Mouse (Mus musculus): ENCODE data around the gene Gjd3. TPM values are rescaled to one million over a fixed set of nuclear protein-coding genes. Genes with fewer than 3 reads are reported as not detected.

Gjd3 gene
- polyA plus RNA-seq, 1 experiment = 0.40 TPM

GRCm38 (mm10) chr11:98950484-98950883, 32.3 kb downstream of the Gjd3 start:
- 74% methylated on average over 9 of the region's 9 CpGs for WGBS

DNA sequence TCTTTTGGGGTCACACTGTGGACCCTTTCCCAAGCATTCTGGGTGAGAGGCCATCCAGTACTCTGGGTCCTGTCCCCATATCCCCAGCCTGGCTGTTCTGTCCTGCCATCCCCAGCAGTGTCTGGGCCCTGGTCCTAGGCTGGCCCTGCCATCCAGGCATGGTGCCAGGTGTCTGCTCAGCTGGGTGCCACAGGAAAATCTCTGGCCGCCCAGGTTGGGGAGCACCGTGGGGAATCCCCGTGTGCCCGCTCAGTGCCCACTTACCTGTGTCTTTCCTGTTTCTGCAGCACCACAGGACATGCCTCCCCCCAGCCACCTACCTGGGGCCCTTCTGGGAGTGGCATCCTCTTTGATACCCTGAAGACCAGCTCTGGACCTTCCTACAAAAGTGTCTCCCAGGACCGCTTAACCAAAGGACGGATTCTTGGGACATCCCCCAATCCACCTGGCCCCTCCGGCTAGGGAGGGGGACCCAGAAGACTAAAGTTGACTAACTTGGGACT, 32.8 kb downstream of the Gjd3 start:
- WGBS = 46% methylated on average over 7 of the region's 7 CpGs
- DNase-seq = no peak
- peaks cover 49% of the 10 kb centered on the region for H3K4me1 ChIP-seq (ENCODE audit: control insufficient read depth, insufficient read depth, low read length)
- no peak for TF ChIP-seq CTCF (IDR thresholded peaks at IDR 0.05; ENCODE audit: insufficient read depth, low read length)
- TF ChIP-seq POLR2A (IDR thresholded peaks at IDR 0.05; ENCODE audit: borderline replicate concordance, extremely low read depth, low read depth, low read length) = no peak
- no peak overlapping the region for H3K4me3 ChIP-seq (replicated peaks; ENCODE audit: extremely low read depth, low read depth, low read length)

More at GRCm38 (mm10) chr11:98950484-98950883, 32.3 kb downstream of the Gjd3 start:
- TF ChIP-seq POLR2A (IDR thresholded peaks at IDR 0.05; ENCODE audit: borderline replicate concordance, extremely low read depth, low read depth, low read length) (no peak), CTCF (IDR thresholded peaks at IDR 0.05; ENCODE audit: insufficient read depth, low read length) (no peak)
- Histone ChIP-seq H3K4me1 (ENCODE audit: control insufficient read depth, insufficient read depth, low read length) (peaks cover 50% of the 10 kb centered on the region), H3K4me3 (replicated peaks; ENCODE audit: extremely low read depth, low read depth, low read length) (no peak overlapping the region)
- no peak for DNase-seq

GRCm38 (mm10) chr11:98949242-98949957, 33.4 kb downstream of the Gjd3 start:
- WGBS = 56% methylated on average over 12 of the region's 12 CpGs
- peaks cover 49% of the 10 kb centered on the region for H3K4me1 ChIP-seq (ENCODE audit: control insufficient read depth, insufficient read depth, low read length)
- DNase-seq = no peak

DNA sequence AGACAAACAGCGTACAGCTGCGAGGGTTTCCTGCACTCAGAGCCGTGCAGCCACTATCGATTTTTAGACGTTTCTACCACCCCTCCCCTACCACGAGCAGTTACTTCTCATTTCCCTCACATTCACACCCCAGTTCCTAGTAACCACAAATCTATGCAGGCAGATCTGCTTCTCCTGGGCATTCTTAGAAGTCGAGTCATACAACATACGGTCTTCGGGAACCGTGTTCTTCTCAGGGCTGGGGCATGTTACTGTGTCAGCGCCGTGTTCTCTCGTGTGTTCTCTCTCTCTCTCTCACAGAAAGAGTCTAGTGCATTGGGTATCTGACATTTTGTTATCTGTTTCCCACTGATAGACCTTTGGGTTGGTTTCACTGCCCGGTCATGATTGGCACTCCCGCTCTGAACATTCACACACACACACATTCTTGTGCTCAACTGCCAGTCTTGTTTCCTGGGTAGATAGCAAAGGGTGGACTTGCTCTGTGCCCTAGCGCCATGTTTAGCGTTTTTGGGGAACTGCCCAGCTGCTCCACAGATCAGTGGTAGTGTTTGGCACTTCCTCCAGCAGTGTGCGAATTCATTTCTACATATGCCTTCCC, 34.7 kb downstream of the Gjd3 start:
- WGBS = 59% methylated on average over 18 of the region's 18 CpGs
- no peak for DNase-seq

More at GRCm38 (mm10) chr11:98949242-98949957, 33.4 kb downstream of the Gjd3 start:
- no peak for TF ChIP-seq CTCF (IDR thresholded peaks at IDR 0.05; ENCODE audit: insufficient read depth, low read length)
- TF ChIP-seq POLR2A (IDR thresholded peaks at IDR 0.05; ENCODE audit: borderline replicate concordance, extremely low read depth, low read depth, low read length) = no peak
- H3K4me3 ChIP-seq (replicated peaks; ENCODE audit: extremely low read depth, low read depth, low read length) = no peak overlapping the region

DNA sequence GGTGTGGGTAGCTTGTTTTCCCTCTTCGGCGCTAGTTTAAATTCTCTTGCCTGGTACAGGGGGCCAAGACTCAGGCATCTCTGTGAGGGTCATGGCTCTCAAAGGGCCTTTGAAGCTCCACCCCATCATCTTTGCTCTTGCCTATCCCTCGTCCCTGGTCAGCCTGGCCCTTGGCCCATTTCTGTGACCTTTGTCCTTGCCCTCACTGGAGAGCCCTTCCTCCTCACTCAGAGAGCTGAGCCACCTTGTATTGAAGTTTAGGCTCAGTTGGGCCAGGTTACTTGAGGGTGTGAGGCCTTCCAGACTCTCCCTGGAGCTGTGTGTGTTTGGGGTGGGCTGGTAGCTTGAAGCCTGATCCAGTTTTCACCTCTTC, 37.2 kb downstream of the Gjd3 start:
- Histone ChIP-seq H3K4me1 (ENCODE audit: control insufficient read depth, insufficient read depth, low read length) (peaks cover 55% of the 10 kb centered on the region), H3K4me3 (replicated peaks; ENCODE audit: extremely low read depth, low read depth, low read length) (no peak overlapping the region)
- TF ChIP-seq POLR2A (IDR thresholded peaks at IDR 0.05; ENCODE audit: borderline replicate concordance, extremely low read depth, low read depth, low read length) (no peak), CTCF (IDR thresholded peaks at IDR 0.05; ENCODE audit: insufficient read depth, low read length) (no peak)
- WGBS = 26% methylated on average over 3 of the region's 3 CpGs
- no peak for DNase-seq

More for the DNA sequence above, 34.7 kb downstream of the Gjd3 start:
- Histone ChIP-seq H3K4me3 (replicated peaks; ENCODE audit: extremely low read depth, low read depth, low read length) (no peak overlapping the region), H3K4me1 (ENCODE audit: control insufficient read depth, insufficient read depth, low read length) (peaks cover 53% of the 10 kb centered on the region)
- TF ChIP-seq POLR2A (IDR thresholded peaks at IDR 0.05; ENCODE audit: borderline replicate concordance, extremely low read depth, low read depth, low read length) (no peak), CTCF (IDR thresholded peaks at IDR 0.05; ENCODE audit: insufficient read depth, low read length) (no peak)

DNA sequence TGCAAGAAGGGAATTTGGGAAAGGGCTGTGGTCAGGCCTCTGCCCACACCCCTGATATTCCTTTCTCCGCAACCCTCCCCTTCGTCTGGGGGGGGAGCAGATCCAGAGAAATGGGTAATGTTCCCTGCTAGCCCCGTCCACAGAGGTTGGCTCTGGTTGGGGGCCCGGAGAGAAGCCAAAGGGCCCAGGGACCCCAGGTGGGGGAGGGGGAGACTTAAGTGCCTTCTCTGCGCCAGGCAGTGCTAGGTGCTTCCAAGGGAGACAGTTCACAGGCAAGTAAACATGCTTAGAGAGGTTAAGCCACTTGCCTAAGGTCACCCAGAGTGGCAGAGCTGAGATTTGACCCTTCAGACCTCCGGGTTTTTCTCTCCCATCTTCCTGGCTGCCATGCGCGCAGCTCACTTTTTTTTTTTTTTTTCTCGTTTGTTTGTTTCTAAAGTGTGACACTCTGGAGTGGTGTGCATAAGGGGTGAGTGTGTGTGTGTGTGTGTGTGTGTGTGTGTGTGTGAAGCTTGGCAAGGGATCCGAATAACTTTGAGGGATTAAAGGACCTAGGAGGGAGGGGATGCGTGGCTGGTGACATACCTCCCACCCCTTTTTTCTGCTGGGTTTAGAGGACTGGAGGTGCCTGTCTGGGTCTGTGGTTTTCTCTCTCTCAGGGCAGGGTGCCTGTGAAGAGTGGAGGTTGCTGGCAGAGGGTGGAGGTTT, 37.8 kb downstream of the Gjd3 start:
- DNase-seq = no peak
- peaks cover 55% of the 10 kb centered on the region for H3K4me1 ChIP-seq (ENCODE audit: control insufficient read depth, insufficient read depth, low read length)
- WGBS = 29% methylated on average over 11 of the region's 11 CpGs
- TF ChIP-seq CTCF (IDR thresholded peaks at IDR 0.05; ENCODE audit: insufficient read depth, low read length) (no peak), POLR2A (IDR thresholded peaks at IDR 0.05; ENCODE audit: borderline replicate concordance, extremely low read depth, low read depth, low read length) (no peak)
- no peak overlapping the region for H3K4me3 ChIP-seq (replicated peaks; ENCODE audit: extremely low read depth, low read depth, low read length)

DNA sequence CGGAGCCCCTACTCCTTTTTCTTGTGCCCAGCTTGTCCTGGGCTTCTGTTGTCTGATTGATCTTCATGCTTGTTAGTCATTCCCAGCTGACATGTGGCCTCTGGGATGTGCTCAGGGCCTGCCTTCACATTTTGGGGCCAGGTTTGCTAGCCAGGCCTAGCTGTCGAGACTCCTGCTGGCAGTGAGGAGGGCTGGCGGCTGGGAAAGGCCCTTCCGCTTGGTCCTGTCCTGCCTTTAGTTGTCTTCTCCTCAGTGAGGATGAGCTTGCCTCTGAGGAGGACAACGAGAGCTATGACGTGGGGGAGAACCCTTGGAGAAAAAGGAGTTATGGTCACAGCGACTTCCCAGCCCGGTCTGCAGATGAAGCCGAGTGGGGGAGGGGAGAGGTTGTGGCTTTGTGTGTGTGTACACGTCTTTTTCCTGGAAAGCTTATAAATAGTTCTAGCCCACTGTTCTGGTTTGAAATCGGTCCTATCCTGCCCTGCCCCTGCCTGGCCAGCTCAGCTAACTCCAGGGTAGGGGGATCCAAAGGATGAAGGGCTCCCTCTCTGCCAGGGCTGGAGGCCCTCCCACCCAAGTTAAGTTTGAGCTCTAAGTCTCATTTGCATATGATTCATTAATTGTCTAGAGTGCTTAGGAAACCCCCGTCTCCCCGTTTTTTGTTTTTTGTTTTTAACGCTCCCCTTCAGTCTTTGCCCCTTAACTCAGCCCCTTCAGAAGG, 38.9 kb downstream of the Gjd3 start:
- H3K4me3 ChIP-seq (replicated peaks; ENCODE audit: extremely low read depth, low read depth, low read length) = no peak overlapping the region
- DNase-seq = no peak
- WGBS = 17% methylated on average over 14 of the region's 14 CpGs

GRCm38 (mm10) chr11:98942923-98943641, 39.7 kb downstream of the Gjd3 start:
- WGBS = 26% methylated on average over 8 of the region's 8 CpGs
- no peak overlapping the region for H3K4me3 ChIP-seq (replicated peaks; ENCODE audit: extremely low read depth, low read depth, low read length)
- peaks cover 58% of the 10 kb centered on the region for H3K4me1 ChIP-seq (ENCODE audit: control insufficient read depth, insufficient read depth, low read length)
- DNase-seq = no peak
- no peak for TF ChIP-seq CTCF (IDR thresholded peaks at IDR 0.05; ENCODE audit: insufficient read depth, low read length)
- TF ChIP-seq POLR2A (IDR thresholded peaks at IDR 0.05; ENCODE audit: borderline replicate concordance, extremely low read depth, low read depth, low read length) = peak; percentile 25; the same call in 1 of the 2 replicates

More for the DNA sequence above, 38.9 kb downstream of the Gjd3 start:
- no peak for TF ChIP-seq POLR2A (IDR thresholded peaks at IDR 0.05; ENCODE audit: borderline replicate concordance, extremely low read depth, low read depth, low read length)
- no peak for TF ChIP-seq CTCF (IDR thresholded peaks at IDR 0.05; ENCODE audit: insufficient read depth, low read length)
- peaks cover 55% of the 10 kb centered on the region for H3K4me1 ChIP-seq (ENCODE audit: control insufficient read depth, insufficient read depth, low read length)

Data from lung, adult 2 months (tissue).